Comparison of ENCODE assay signal across 8 mouse cellular contexts in genomic region chr1:180386951-180387749, GRCm38 (mm10). TPM values are rescaled to one million over a fixed set of nuclear protein-coding genes. Genes with fewer than 3 reads are reported as not detected.
DNase-seq lines count a peak whose midpoint lies in the region; ATAC-seq and TF ChIP-seq lines count a peak whose summit lies in the region.

No protein-coding gene starts in this region.

- 2% methylated on average over 27 of the region's 27 CpGs for WGBS in hindbrain, embryonic 11.5 days

- peak overlapping the region; percentile 79 for H3K9ac ChIP-seq in MEL (ENCODE audit: control insufficient read depth, low read depth, low read length, poor library complexity, severe bottlenecking)
- H3K9ac ChIP-seq in hindbrain, embryonic 11.5 days (ENCODE audit: low read depth, low read length), result peak overlapping the region; percentile 8

- no peaks in the 10 kb centered on the region for H3K9me3 ChIP-seq in MEL (replicated peaks; ENCODE audit: insufficient read depth, low read length)
- no peaks in the 10 kb centered on the region for H3K9me3 ChIP-seq in hindbrain, embryonic 11.5 days (ENCODE audit: control insufficient read depth, low read length)

- H3K27ac ChIP-seq in MEL (ENCODE audit: control insufficient read depth, low read depth, low read length), result peak overlapping the region; percentile 87
- no peak overlapping the region for H3K27ac ChIP-seq in hindbrain, embryonic 11.5 days (ENCODE audit: low read depth, low read length)

- peak; percentile 98 for DNase-seq in MEL (ENCODE audit: low read depth, low spot score)
- peak; percentile 98 for DNase-seq in cerebellum, adult 8-10 months
- peak; percentile 99 for DNase-seq in hindbrain, embryonic 11.5 days (ENCODE audit: low spot score)
- DNase-seq in layer of hippocampus, postnatal 10 days (ENCODE audit: low spot score in 2 of 2), result peak; percentile 98
- peak; percentile 99 for DNase-seq in lung, postnatal 10 days
- peak; percentile 98 for DNase-seq in ovary, postnatal 36 days (ENCODE audit: low spot score)
- peak; percentile 98 for DNase-seq in thymus, postnatal 25 days

- H3K79me2 ChIP-seq in MEL (ENCODE audit: control insufficient read depth, insufficient read depth, low read length, poor library complexity), result no peaks in the 10 kb centered on the region; the same call in 1 of the 2 replicates

- no peaks in the 10 kb centered on the region for H3K27me3 ChIP-seq in MEL (ENCODE audit: control insufficient read depth in 1 of 2, insufficient read depth in 2 of 2, low read length in 2 of 2)
- no peaks in the 10 kb centered on the region for H3K27me3 ChIP-seq in hindbrain, embryonic 11.5 days (ENCODE audit: control insufficient read depth, insufficient read depth, low read length)

- peak; percentile 47 for TF ChIP-seq RAD21 in MEL (IDR thresholded peaks at IDR 0.05; ENCODE audit: low read depth, low read length)

- H3K36me3 ChIP-seq in MEL (ENCODE audit: control insufficient read depth in 1 of 2, insufficient read depth in 2 of 2, low read length in 2 of 2), result peaks cover 0 to 22% of the 10 kb centered on the region in 2 experiments; a peak in 2 of 4 replicates
- no peaks in the 10 kb centered on the region for H3K36me3 ChIP-seq in hindbrain, embryonic 11.5 days (ENCODE audit: control insufficient read depth, insufficient read depth, low read length)

- H3K4me2 ChIP-seq in hindbrain, embryonic 11.5 days (replicated peaks; ENCODE audit: low read depth, low read length), result peak overlapping the region; percentile 43

- peak; percentile 61 to 99 for TF ChIP-seq POLR2A in MEL (IDR thresholded peaks at IDR 0.05; ENCODE audit: control insufficient read depth in 1 of 2, insufficient read depth in 1 of 2, low read depth in 1 of 2, low read length in 2 of 2, poor library complexity in 1 of 2)

- peak in 2 of 3 experiments; percentile 51 to 54; a peak in 4 of 6 replicates for TF ChIP-seq CTCF in MEL (IDR thresholded peaks at IDR 0.05 in 2 of 3, conservative IDR thresholded peaks at IDR 0.05 in 1 of 3; ENCODE audit: control insufficient read depth in 1 of 3, insufficient read depth in 1 of 3, low read depth in 2 of 3, low read length in 3 of 3, poor library complexity in 1 of 3, severe bottlenecking in 1 of 3)

- peak overlapping the region; percentile 74 to 98 for H3K4me3 ChIP-seq in MEL (ENCODE audit: control insufficient read depth in 1 of 2, insufficient read depth in 1 of 2, low read depth in 2 of 2, low read length in 2 of 2)
- peak overlapping the region; percentile 25 for H3K4me3 ChIP-seq in hindbrain, embryonic 11.5 days (ENCODE audit: low read depth, low read length)

- ATAC-seq in frontal cortex, adult (ENCODE audit: low TSS enrichment), result peak; percentile 95
- ATAC-seq in hindbrain, embryonic 11.5 days (ENCODE audit: low FRiP score), result peak; percentile 98

- H3K4me1 ChIP-seq in MEL (ENCODE audit: control insufficient read depth in 1 of 2, insufficient read depth in 2 of 2, low read length in 2 of 2), result peaks cover 0 to 29% of the 10 kb centered on the region in 2 experiments
- 0 out of 2 replicates have a peak, but pooled peaks cover 2% of the 10 kb centered on the region for H3K4me1 ChIP-seq in hindbrain, embryonic 11.5 days (replicated peaks; ENCODE audit: control insufficient read depth, insufficient read depth, low read length)

- peak in 1 of 2 experiments; percentile 5; a peak in 1 of 4 replicates for TF ChIP-seq EP300 in MEL (IDR thresholded peaks at IDR 0.05; ENCODE audit: low read depth in 1 of 2, low read length in 2 of 2)

TF ChIP-seq in MEL, 35 proteins besides CTCF, POLR2A, EP300 and RAD21:
- peak; percentile 97 for TF ChIP-seq ZMIZ1 (IDR thresholded peaks at IDR 0.05; ENCODE audit: low read depth, low read length)
- TF ChIP-seq MXI1 (IDR thresholded peaks at IDR 0.05; ENCODE audit: low read depth, low read length), result peak; percentile 83
- no peak for TF ChIP-seq USF2 (IDR thresholded peaks at IDR 0.05; ENCODE audit: borderline replicate concordance in 1 of 2, insufficient read depth in 1 of 2, low read depth in 1 of 2, low read length in 2 of 2)
- TF ChIP-seq BHLHE40 (IDR thresholded peaks at IDR 0.05; ENCODE audit: borderline replicate concordance, low read depth, low read length), result 0 out of 2 replicates have a peak, but pooled peaks have one; percentile 31
- 0 out of 2 replicates have a peak, but pooled peaks have one; percentile 14 for TF ChIP-seq ZC3H11A (IDR thresholded peaks at IDR 0.05; ENCODE audit: low read depth, low read length)
- no peak for TF ChIP-seq MAFK (IDR thresholded peaks at IDR 0.05; ENCODE audit: borderline replicate concordance, low read depth, low read length)
- TF ChIP-seq MYC (IDR thresholded peaks at IDR 0.05; ENCODE audit: low read depth, low read length), result peak; percentile 85
- TF ChIP-seq CHD1 (IDR thresholded peaks at IDR 0.05; ENCODE audit: low read depth, low read length), result 0 out of 2 replicates have a peak, but pooled peaks have one; percentile 40
- TF ChIP-seq ELF1 (IDR thresholded peaks at IDR 0.05; ENCODE audit: low read depth, low read length), result peak; percentile 86
- TF ChIP-seq ZKSCAN1 (IDR thresholded peaks at IDR 0.05; ENCODE audit: low read depth, low read length), result no peak
- TF ChIP-seq ETS1 (IDR thresholded peaks at IDR 0.05; ENCODE audit: low read depth, low read length), result 0 out of 2 replicates have a peak, but pooled peaks have one; percentile 23
- TF ChIP-seq NRF1 (IDR thresholded peaks at IDR 0.05; ENCODE audit: insufficient read depth, low read depth, low read length, poor library complexity, severe bottlenecking), result peak; percentile 43; the same call in 1 of the 2 replicates
- peak; percentile 81 for TF ChIP-seq MAX (IDR thresholded peaks at IDR 0.05; ENCODE audit: low read length)
- TF ChIP-seq E2F4 (IDR thresholded peaks at IDR 0.05; ENCODE audit: borderline replicate concordance, low read depth, low read length), result no peak
- no peak for TF ChIP-seq MEF2A (IDR thresholded peaks at IDR 0.05; ENCODE audit: extremely low read depth, insufficient replicate concordance, low read depth, low read length, poor library complexity, severe bottlenecking)
- peak; percentile 80 for TF ChIP-seq SIN3A (IDR thresholded peaks at IDR 0.05; ENCODE audit: low read length)
- peak; percentile 25; the same call in 1 of the 2 replicates for TF ChIP-seq RCOR1 (IDR thresholded peaks at IDR 0.05; ENCODE audit: low read depth, low read length)
- TF ChIP-seq HCFC1 (IDR thresholded peaks at IDR 0.05; ENCODE audit: low read depth, low read length), result peak; percentile 62
- TF ChIP-seq GABPA (IDR thresholded peaks at IDR 0.05; ENCODE audit: low read depth, low read length), result no peak
- TF ChIP-seq MYB (IDR thresholded peaks at IDR 0.05; ENCODE audit: low read depth, low read length), result no peak
- TF ChIP-seq SMC3 (IDR thresholded peaks at IDR 0.05; ENCODE audit: low read depth, low read length), result peak; percentile 47
- peak; percentile 98 for TF ChIP-seq NELFE (IDR thresholded peaks at IDR 0.05; ENCODE audit: low read depth, low read length)
- TF ChIP-seq POLR2AphosphoS2 (IDR thresholded peaks at IDR 0.05; ENCODE audit: low read length), result peak; percentile 98
- TF ChIP-seq POLR2AphosphoS5 (IDR thresholded peaks at IDR 0.05; ENCODE audit: borderline replicate concordance, low read depth, low read length), result no peak
- TF ChIP-seq TAL1 (IDR thresholded peaks at IDR 0.05; ENCODE audit: low read length), result no peak
- peak; percentile 93 for TF ChIP-seq TBP (IDR thresholded peaks at IDR 0.05; ENCODE audit: low read depth, low read length)
- TF ChIP-seq MAZ (IDR thresholded peaks at IDR 0.05; ENCODE audit: low read depth, low read length), result peak; percentile 85; the same call in 1 of the 2 replicates
- no peak for TF ChIP-seq JUND (IDR thresholded peaks at IDR 0.05; ENCODE audit: low read depth, low read length)
TF ChIP-seq in MEL: peak in this region for 18.

RNA-seq across cellular contexts. Expression of gene Itpkb, which starts 56.9 kb away (rescaled TPM):
- total RNA-seq in MEL (2012; rRNA removed), result 3.4 and 3.7 TPM in 2 replicates
- polyA plus RNA-seq in MEL (2012; ENCODE audit: insufficient read depth in 1 of 2, insufficient read length in 2 of 2, low read depth in 1 of 2, low replicate concordance in 2 of 2, missing spikeins in 1 of 2), result 1 to 10 TPM in 1 of 2 experiments, not detected in 1; 9.2 TPM
- polyA plus RNA-seq in hindbrain, embryonic 11.5 days (2014; fragmentation: Nextera tagmentation; extraction: Ambion mirVana), result 2.9 and 4.3 TPM in 2 replicates
- 10 to 100 TPM; 15.9 to 17.7 TPM for total RNA-seq in layer of hippocampus, postnatal 10 days (2021)
